Mouse (Mus musculus): Measurements from ENCODE around the gene Abat.

- no peak for TF ChIP-seq CTCF (IDR thresholded peaks at IDR 0.05; ENCODE audit: control insufficient read depth, insufficient read depth, insufficient read length)
- TF ChIP-seq MAX (IDR thresholded peaks at IDR 0.05) = no peak
- no peak for TF ChIP-seq CEBPB (IDR thresholded peaks at IDR 0.05; ENCODE audit: low read depth)
- no peak for TF ChIP-seq MYOD1 (IDR thresholded peaks at IDR 0.05; ENCODE audit: control insufficient read depth, insufficient read length, low read depth)
- no peak for TF ChIP-seq MYOG (IDR thresholded peaks at IDR 0.05; ENCODE audit: control insufficient read depth, extremely low read depth, insufficient read length)
These were observed 71.8 kb downstream of the Abat start for GRCm38 (mm10) chr16:8585056-8585455.

Data from C2C12 (cell line).